Mouse (Mus musculus) mouse trophoblast stem cell (cell line): ENCODE results near the gene Col26a1.

Source experiments
- in situ Hi-C, 2 experiments: fragments of 300-500 bp; cut with MseI, MboI; formaldehyde crosslinking; loops; 2 replicates in 1 of 2; 3 replicates in 1 of 2; pipeline ENCODE4 v1.15.1; 2025

Col26a1 gene

DNA sequence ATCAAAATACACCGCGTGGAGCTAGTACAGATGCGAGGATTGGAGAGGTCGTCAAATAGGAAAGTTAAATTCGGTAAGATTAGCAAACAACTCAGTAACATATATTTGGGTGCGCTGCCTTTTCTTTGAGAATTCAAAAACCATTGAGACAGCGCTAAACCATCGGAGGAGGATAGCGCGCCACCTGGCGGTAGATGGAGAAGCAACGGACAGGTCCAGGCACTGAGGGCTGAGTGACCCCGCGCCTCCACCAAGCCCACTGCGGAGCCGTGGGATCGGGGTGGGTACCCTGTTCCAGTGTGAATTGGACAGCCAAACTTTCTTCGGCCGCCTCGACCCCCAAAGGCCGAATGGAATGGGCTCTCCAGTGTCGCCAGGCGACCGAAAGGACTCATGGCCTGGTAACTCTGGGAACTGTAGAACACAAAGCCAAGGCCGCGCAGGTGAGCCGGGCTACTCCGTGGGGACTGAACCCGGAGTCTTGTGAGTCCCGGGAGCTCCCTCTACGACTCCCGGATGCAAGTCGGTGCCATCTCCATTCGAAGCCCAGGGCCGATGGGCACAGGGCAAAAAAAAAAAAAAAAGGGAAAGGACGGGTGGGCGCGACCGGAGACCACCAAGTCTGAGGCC lies 1.5 kb downstream of the Col26a1 start:
- in situ Hi-C loops, result no loop called here

GRCm38 (mm10) chr5:136880101-136880500 lies 2.9 kb downstream of the Col26a1 start:
- in situ Hi-C loops, result no loop called here

GRCm38 (mm10) chr5:136874271-136874670 lies 8.7 kb downstream of the Col26a1 start:
- in situ Hi-C loops, result no loop called here

GRCm38 (mm10) chr5:136872417-136872816 lies 10.6 kb downstream of the Col26a1 start:
- in situ Hi-C loops, result no loop called here

- in situ Hi-C loops, result no loop called here
These were observed 13.4 kb downstream of the Col26a1 start for GRCm38 (mm10) chr5:136869451-136870114.

GRCm38 (mm10) chr5:136867706-136868105 lies 15.3 kb downstream of the Col26a1 start:
- in situ Hi-C loops, result no loop called here

GRCm38 (mm10) chr5:136863961-136864674 lies 18.9 kb downstream of the Col26a1 start:
- in situ Hi-C loops, result no loop called here

GRCm38 (mm10) chr5:136863276-136863675 lies 19.7 kb downstream of the Col26a1 start:
- in situ Hi-C loops, result no loop called here

DNA sequence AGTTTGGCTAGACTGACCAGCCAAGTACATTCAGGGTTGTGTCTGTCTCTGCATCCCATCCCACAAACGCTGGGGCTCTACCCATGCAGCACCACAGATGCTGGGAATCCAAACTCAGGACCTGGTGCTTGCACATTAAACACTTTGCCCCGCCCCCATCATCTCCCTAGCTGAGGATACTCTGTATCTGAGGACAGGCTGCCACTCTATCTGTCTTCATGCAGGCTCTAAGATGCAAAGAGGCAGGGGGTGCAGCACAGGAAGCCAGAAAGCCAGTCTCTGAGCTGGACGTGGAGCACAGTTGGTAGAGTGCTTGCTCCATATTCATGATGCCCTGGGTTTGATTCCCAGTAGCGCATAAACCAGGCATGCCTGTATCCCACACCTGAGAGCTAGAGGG lies 20.2 kb downstream of the Col26a1 start:
- in situ Hi-C loops, result no loop called here

DNA sequence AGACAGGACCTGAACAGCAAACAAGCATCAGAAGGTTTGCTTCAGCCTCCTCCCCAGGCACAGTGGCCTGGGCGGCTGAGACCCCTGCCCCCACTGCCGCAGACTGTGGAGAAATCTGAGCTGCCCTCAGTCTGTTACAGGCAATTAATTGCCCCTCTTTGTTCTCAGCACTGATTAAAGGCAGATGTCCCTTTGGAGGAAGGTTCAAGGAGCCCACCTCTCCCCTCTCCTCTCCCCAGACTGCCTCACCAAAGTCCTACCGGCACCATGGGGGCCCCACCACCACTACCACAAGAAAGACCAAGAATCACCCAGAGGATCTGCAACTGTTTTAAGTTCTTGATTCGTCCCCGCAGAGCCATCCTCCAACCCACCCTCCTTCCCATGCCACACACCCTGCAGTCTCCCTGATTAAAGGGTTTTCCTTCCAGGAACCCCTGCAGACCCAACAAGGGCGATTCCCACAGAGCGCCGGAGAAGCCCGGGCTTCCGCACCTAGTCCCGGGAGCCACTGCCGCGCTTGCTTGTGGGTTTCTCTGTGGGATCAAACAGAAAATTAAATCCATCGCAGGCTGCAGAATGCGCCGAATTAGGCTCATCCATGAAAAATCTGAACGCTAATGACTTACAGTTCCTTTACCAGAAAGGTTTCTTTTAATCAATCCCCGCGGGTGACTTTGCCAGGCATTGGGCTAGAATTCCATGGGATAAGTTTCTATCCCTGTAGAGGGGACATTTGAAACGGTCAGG lies 21.6 kb downstream of the Col26a1 start:
- in situ Hi-C loops, result no loop called here

- in situ Hi-C loops, result no loop called here
These were observed 32.3 kb downstream of the Col26a1 start for GRCm38 (mm10) chr5:136850716-136851115.

- in situ Hi-C loops, result no loop called here
These were observed 36.4 kb downstream of the Col26a1 start for GRCm38 (mm10) chr5:136846385-136847264.

DNA sequence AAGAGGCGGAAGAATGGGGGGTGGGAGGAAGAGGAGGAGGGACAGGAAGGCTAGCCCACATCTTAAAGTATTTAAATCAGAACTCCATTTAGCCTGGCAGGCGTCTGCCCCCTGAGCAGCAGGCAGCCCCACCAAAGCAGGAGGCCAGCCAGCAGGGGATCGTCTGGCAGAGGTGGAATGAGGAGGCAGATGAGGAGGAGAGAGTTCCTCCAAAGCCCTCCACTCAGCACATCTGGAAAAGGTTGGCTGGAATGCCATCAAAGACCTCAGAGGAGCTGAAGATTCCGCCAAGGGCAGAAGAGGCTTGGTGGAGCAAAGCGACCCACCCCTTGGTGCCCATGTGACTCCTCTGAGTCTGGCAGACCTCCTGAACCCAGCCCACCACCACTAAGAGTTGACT lies 39.1 kb downstream of the Col26a1 start:
- in situ Hi-C loops, result no loop called here

GRCm38 (mm10) chr5:136840036-136840435 lies 43.0 kb downstream of the Col26a1 start:
- in situ Hi-C loops, result no loop called here

- in situ Hi-C loops, result no loop called here
These were observed 50.0 kb downstream of the Col26a1 start for GRCm38 (mm10) chr5:136833053-136833452.

GRCm38 (mm10) chr5:136830156-136830555 lies 52.9 kb downstream of the Col26a1 start:
- in situ Hi-C loops, result no loop called here

DNA sequence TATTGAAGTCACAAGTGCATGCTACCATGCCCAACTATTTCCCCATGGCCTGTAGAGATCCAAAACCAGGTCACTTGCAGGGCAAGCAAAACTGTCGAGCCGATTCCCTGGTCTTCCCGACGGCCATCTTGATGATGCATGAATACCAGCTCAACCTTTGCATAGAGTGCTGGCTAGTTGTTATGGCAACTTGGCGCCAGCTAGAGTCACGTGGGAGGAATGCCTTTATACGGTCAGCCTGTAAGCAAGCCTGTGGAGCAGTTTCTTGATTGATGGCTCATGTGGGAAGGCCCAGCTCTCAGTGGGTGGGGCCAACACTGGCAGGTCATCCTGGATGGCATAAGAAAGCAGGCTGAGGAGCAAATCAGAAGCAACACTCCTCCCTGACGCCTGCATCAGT lies 61.0 kb downstream of the Col26a1 start:
- in situ Hi-C loops, result no loop called here

- in situ Hi-C loops, result no loop called here
These were observed 62.1 kb downstream of the Col26a1 start for GRCm38 (mm10) chr5:136820911-136821310.

- in situ Hi-C loops, result no loop called here
These were observed 63.3 kb downstream of the Col26a1 start for GRCm38 (mm10) chr5:136819686-136820085.

DNA sequence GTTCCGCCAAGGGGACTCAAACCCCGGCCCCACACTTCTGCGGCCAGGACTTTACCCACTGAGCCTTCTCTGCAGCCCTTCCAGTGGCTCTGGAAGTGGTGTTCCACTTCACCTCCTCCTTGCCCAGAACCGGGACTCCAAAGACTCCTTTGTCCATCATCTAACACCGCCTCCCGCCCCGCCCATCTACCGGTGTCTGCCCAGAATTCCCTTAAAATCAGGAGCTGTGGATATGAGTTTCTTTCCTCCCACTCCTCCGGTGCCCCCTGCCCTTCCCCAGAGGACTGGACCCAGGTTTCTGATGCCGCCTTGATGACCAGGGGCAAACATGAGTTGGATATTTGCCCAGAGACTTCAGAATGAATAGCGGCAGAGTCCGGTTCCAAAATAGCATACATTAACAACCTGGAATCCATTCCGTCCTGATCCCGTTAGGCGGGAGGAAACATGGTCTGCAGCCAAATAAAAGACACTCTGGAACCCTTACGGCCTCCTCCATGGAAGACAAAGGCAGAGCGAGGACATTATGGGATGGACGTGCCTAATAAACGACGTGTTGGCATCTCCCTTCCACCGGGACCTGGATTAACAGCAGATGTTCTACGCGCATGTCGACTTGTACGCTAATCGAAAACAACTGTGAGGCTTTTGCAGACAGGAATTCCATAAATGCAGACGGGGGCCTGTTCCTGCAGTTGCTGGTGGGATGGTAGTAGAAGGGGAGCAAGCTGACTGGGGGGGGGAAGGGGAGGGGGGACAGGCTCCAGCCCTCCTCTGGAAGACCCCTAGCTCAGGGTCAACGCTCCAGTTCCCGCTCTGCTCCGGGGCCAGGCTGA lies 72.3 kb downstream of the Col26a1 start:
- in situ Hi-C loops, result no loop called here
